Mouse (Mus musculus) forebrain, embryonic 15.5 days (tissue): ENCODE measurements around the gene Nek4. TPM values are rescaled to one million over a fixed set of nuclear protein-coding genes. Genes with fewer than 3 reads are reported as not detected.
A peak's percentile ranks its signal among the peaks of the same experiment; 100 is the strongest.

Experiments
- ATAC-seq: fragments of 200-750 bp; cut with Nextera tagmentation; replicated peaks from 2 replicates; pipeline ENCODE4 v1.8.0; 2017; ENCODE audit warnings: mild to moderate bottlenecking, moderate TSS enrichment, moderate library complexity
- H3K27ac ChIP-seq: fragments of 300-500 bp; sonication (generic); replicated peaks from 2 replicates; pipeline ENCODE4 v1.5.1; 2015; ENCODE audit warnings: mild to moderate bottlenecking, inconsistent platforms
- H3K27me3 ChIP-seq: fragments of 300-500 bp; sonication (generic); 2 replicates; pipeline ENCODE4 v1.6.1; 2015; ENCODE audit warnings: inconsistent platforms
- H3K36me3 ChIP-seq: fragments of 300-500 bp; sonication (generic); 2 replicates; pipeline ENCODE4 v1.6.1; 2015; ENCODE audit warnings: mild to moderate bottlenecking, inconsistent platforms
- H3K4me1 ChIP-seq: fragments of 300-500 bp; sonication (generic); 2 replicates; pipeline ENCODE4 v1.6.1; 2015; ENCODE audit warnings: inconsistent platforms
- H3K4me2 ChIP-seq: fragments of 300-500 bp; sonication (generic); replicated peaks from 2 replicates; pipeline ENCODE4 v1.6.1; 2015; ENCODE audit warnings: mild to moderate bottlenecking, inconsistent platforms
- H3K4me3 ChIP-seq: fragments of 300-500 bp; sonication (generic); 2 replicates; pipeline ENCODE4 v1.5.1; 2015; ENCODE audit warnings: mild to moderate bottlenecking, inconsistent platforms
- H3K9ac ChIP-seq: fragments of 300-500 bp; sonication (generic); replicated peaks from 2 replicates; pipeline ENCODE4 v1.6.1; 2015; ENCODE audit warnings: mild to moderate bottlenecking, inconsistent platforms
- H3K9me3 ChIP-seq: fragments of 300-500 bp; sonication (generic); 2 replicates; pipeline ENCODE4 v1.6.1; 2016; ENCODE audit warnings: inconsistent platforms
- WGBS: fragments of 180-500 bp; shearing (Covaris S2); methylation state at CpG from one replicate; pipeline ENCODE4 v1.1.7; 2015; ENCODE audit warnings: mixed read lengths; 5-methylcytosine and 5-hydroxymethylcytosine counted together
- polyA plus RNA-seq: library from polyadenylated mRNA; unstranded; fragments of >200 nt; fragmentation: Nextera tagmentation; extraction: Ambion mirVana; gene quantifications from 2 replicates; pipeline ENCODE4 v1.2.1, GENCODE M21; 2015

Nek4 gene
- polyA plus RNA-seq, 1 experiment from 2014 or later: 16.7 TPM

GRCm38 (mm10) chr14:31019331-31020205 lies 68.4 kb downstream of the Nek4 start:
- Histone ChIP-seq H3K9ac (peak overlapping the region; percentile 86), H3K4me2 (peak overlapping the region; percentile 50), H3K9me3 (no peaks in the 10 kb centered on the region), H3K4me1 (peaks cover 45% of the 10 kb centered on the region), H3K27ac (peak overlapping the region; percentile 99), H3K36me3 (peaks cover 46% of the 10 kb centered on the region), H3K4me3 (peak overlapping the region; percentile 63), H3K27me3 (no peaks in the 10 kb centered on the region)
- WGBS: 4% methylated on average over 31 of the region's 56 CpGs
- peak; percentile 94 for ATAC-seq

- ATAC-seq: no peak
- no peak overlapping the region for H3K9ac ChIP-seq
- no peaks in the 10 kb centered on the region for H3K27me3 ChIP-seq
- no peaks in the 10 kb centered on the region for H3K9me3 ChIP-seq
- H3K4me2 ChIP-seq: no peak overlapping the region
- peaks cover 38% of the 10 kb centered on the region for H3K4me1 ChIP-seq
- H3K4me3 ChIP-seq: no peak overlapping the region
- peaks cover 44% of the 10 kb centered on the region for H3K36me3 ChIP-seq
- WGBS: 55% methylated on average over 1 of the region's 1 CpGs
- no peak overlapping the region for H3K27ac ChIP-seq
These were observed 71.4 kb downstream of the Nek4 start for GRCm38 (mm10) chr14:31022579-31022978.

DNA sequence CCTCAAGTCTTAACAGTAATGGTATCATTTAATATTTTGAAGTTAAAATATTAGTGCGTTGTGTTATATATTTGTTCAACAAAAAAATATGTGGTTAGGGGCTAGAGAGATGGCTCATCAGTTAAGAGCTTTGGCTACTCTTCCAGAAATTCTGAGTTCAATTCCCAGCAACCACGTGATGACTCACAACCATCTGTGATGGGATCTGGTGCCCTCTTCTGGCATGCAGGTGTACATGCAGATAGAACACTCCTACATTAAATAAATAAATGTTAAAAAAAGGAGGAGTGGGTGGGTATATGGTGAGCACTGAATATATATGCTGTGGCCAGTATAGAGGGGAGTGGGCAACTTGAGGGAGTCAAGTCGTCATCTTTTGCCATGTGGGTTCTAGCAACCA lies 74.6 kb downstream of the Nek4 start:
- 81% methylated on average over 3 of the region's 3 CpGs for WGBS
- Histone ChIP-seq H3K9ac (no peak overlapping the region), H3K27me3 (no peaks in the 10 kb centered on the region), H3K4me2 (no peak overlapping the region), H3K9me3 (no peaks in the 10 kb centered on the region), H3K4me3 (no peak overlapping the region), H3K27ac (no peak overlapping the region), H3K4me1 (peaks cover 18% of the 10 kb centered on the region), H3K36me3 (peaks cover 65% of the 10 kb centered on the region)
- ATAC-seq: no peak

Other genes starting within 250 kb of the Nek4 start
- 21.0 and 23.2 TPM in 2 replicates for gene Sfmbt1, start 236.5 kb upstream of the Nek4 start, polyA plus RNA-seq
- gene Tmem110, start 125.8 kb upstream of the Nek4 start, polyA plus RNA-seq: 17.3 and 18.0 TPM in 2 replicates
- gene Mustn1, start 72.2 kb upstream of the Nek4 start, polyA plus RNA-seq: 0.55 and 0.90 TPM in 2 replicates
- 0.17 TPM in 1 of 2 replicates, not detected in the other for gene Itih4, start 64.9 kb upstream of the Nek4 start, polyA plus RNA-seq
- gene Itih3, start 27.6 kb upstream of the Nek4 start, polyA plus RNA-seq: 0.38 and 0.53 TPM in 2 replicates
- 0.08 TPM in 1 of 2 replicates, not detected in the other for gene Itih1, start 8.1 kb upstream of the Nek4 start, polyA plus RNA-seq
- 50.5 and 53.3 TPM in 2 replicates for gene Glt8d1, start 50.0 kb downstream of the Nek4 start, polyA plus RNA-seq
- 284 and 296 TPM in 2 replicates for gene Spcs1, start 50.3 kb downstream of the Nek4 start, polyA plus RNA-seq
- 165 and 166 TPM in 2 replicates for gene Pbrm1, start 67.8 kb downstream of the Nek4 start, polyA plus RNA-seq
- 60.2 and 62.4 TPM in 2 replicates for gene Gnl3, start 67.8 kb downstream of the Nek4 start, polyA plus RNA-seq
- 66.1 and 74.5 TPM in 2 replicates for gene Smim4, start 177.6 kb downstream of the Nek4 start, polyA plus RNA-seq
- gene Nt5dc2, start 179.7 kb downstream of the Nek4 start, polyA plus RNA-seq: 223 and 240 TPM in 2 replicates
- gene Stab1, start 217.3 kb downstream of the Nek4 start, polyA plus RNA-seq: 12.9 and 19.0 TPM in 2 replicates